Mouse (Mus musculus): ENCODE data around the gene Actl6a. TPM values are rescaled to one million over a fixed set of nuclear protein-coding genes. Genes with fewer than 3 reads are reported as not detected.
A peak's percentile ranks its signal among the peaks of the same experiment; 100 is the strongest.
"Not testable (repeated sequence)": the region's sequence is repeated elsewhere in the genome, so short reads cannot be mapped to it uniquely, and the experiment has no call there.

The Actl6a gene
- polyA plus RNA-seq, 1 experiment from 2014 or later = 285 TPM

- no peaks in the 10 kb centered on the region for H3K36me3 ChIP-seq (replicated peaks; ENCODE audit: control insufficient read depth, insufficient read depth, low read depth, low read length)
- peak; percentile 93 for DNase-seq (ENCODE audit: low spot score)
- H3K9me3 ChIP-seq (replicated peaks; ENCODE audit: control insufficient read depth, low read length) = no peaks in the 10 kb centered on the region
- H3K27ac ChIP-seq (replicated peaks; ENCODE audit: low read depth, low read length) = no peak overlapping the region
- no peak overlapping the region for H3K4me3 ChIP-seq (ENCODE audit: low read depth, low read length)
- WGBS = 42% methylated on average over 7 of the region's 7 CpGs
- no peaks in the 10 kb centered on the region for H3K4me1 ChIP-seq (ENCODE audit: control insufficient read depth, insufficient read depth, low read length)
- H3K9ac ChIP-seq (replicated peaks; ENCODE audit: low read length) = no peak overlapping the region
- no peaks in the 10 kb centered on the region for H3K27me3 ChIP-seq (ENCODE audit: control insufficient read depth, insufficient read depth, low read length)
- 0 out of 2 replicates have a peak, but pooled peaks have one; percentile 14 for ATAC-seq (replicated peaks; ENCODE audit: insufficient number of reproducible peaks, low FRiP score, low TSS enrichment, low read depth)
- H3K4me2 ChIP-seq (ENCODE audit: low read depth, low read length) = no peak overlapping the region
Measured at GRCm38 (mm10) chr3:32698228-32698863, 7.8 kb upstream of the Actl6a start.

GRCm38 (mm10) chr3:32704021-32704420 lies 2.1 kb upstream of the Actl6a start:
- not testable (repeated sequence) for DNase-seq (ENCODE audit: low spot score); ATAC-seq (replicated peaks; ENCODE audit: insufficient number of reproducible peaks, low FRiP score, low TSS enrichment, low read depth); H3K27ac ChIP-seq (replicated peaks; ENCODE audit: low read depth, low read length); H3K4me1 ChIP-seq (ENCODE audit: control insufficient read depth, insufficient read depth, low read length); H3K4me3 ChIP-seq (ENCODE audit: low read depth, low read length); H3K4me2 ChIP-seq (ENCODE audit: low read depth, low read length); H3K9ac ChIP-seq (replicated peaks; ENCODE audit: low read length); H3K27me3 ChIP-seq (ENCODE audit: control insufficient read depth, insufficient read depth, low read length); H3K9me3 ChIP-seq (replicated peaks; ENCODE audit: control insufficient read depth, low read length); H3K36me3 ChIP-seq (replicated peaks; ENCODE audit: control insufficient read depth, insufficient read depth, low read depth, low read length)
- 90% methylated on average over 6 of the region's 6 CpGs for WGBS

GRCm38 (mm10) chr3:32704632-32705031 lies 1.5 kb upstream of the Actl6a start:
- DNase-seq (ENCODE audit: low spot score); ATAC-seq (replicated peaks; ENCODE audit: insufficient number of reproducible peaks, low FRiP score, low TSS enrichment, low read depth); H3K4me1 ChIP-seq (ENCODE audit: control insufficient read depth, insufficient read depth, low read length); H3K27ac ChIP-seq (replicated peaks; ENCODE audit: low read depth, low read length); H3K36me3 ChIP-seq (replicated peaks; ENCODE audit: control insufficient read depth, insufficient read depth, low read depth, low read length); H3K4me3 ChIP-seq (ENCODE audit: low read depth, low read length); H3K27me3 ChIP-seq (ENCODE audit: control insufficient read depth, insufficient read depth, low read length); H3K9ac ChIP-seq (replicated peaks; ENCODE audit: low read length); H3K9me3 ChIP-seq (replicated peaks; ENCODE audit: control insufficient read depth, low read length); H3K4me2 ChIP-seq (ENCODE audit: low read depth, low read length): not testable (repeated sequence)
- WGBS = 85% methylated on average over 10 of the region's 10 CpGs

GRCm38 (mm10) chr3:32708052-32708367 lies 1.9 kb downstream of the Actl6a start:
- Histone ChIP-seq H3K4me2 (ENCODE audit: low read depth, low read length) (peak overlapping the region; percentile 38; the same call in 1 of the 2 replicates), H3K36me3 (replicated peaks; ENCODE audit: control insufficient read depth, insufficient read depth, low read depth, low read length) (no peaks in the 10 kb centered on the region; the same call in 1 of the 2 replicates), H3K4me1 (ENCODE audit: control insufficient read depth, insufficient read depth, low read length) (peaks cover 3% of the 10 kb centered on the region; the same call in 1 of the 2 replicates), H3K27me3 (ENCODE audit: control insufficient read depth, insufficient read depth, low read length) (no peaks in the 10 kb centered on the region), H3K27ac (replicated peaks; ENCODE audit: low read depth, low read length) (no peak overlapping the region), H3K9me3 (replicated peaks; ENCODE audit: control insufficient read depth, low read length) (no peaks in the 10 kb centered on the region), H3K4me3 (ENCODE audit: low read depth, low read length) (peak overlapping the region; percentile 88), H3K9ac (replicated peaks; ENCODE audit: low read length) (no peak overlapping the region)
- WGBS = under 1% methylated on average over 4 of the region's 4 CpGs
- no peak for DNase-seq (ENCODE audit: low spot score)
- ATAC-seq (replicated peaks; ENCODE audit: insufficient number of reproducible peaks, low FRiP score, low TSS enrichment, low read depth) = no peak

- Histone ChIP-seq H3K4me1 (ENCODE audit: control insufficient read depth, insufficient read depth, low read length) (peaks cover 3% of the 10 kb centered on the region; the same call in 1 of the 2 replicates), H3K4me3 (ENCODE audit: low read depth, low read length) (peak overlapping the region; percentile 88), H3K9ac (replicated peaks; ENCODE audit: low read length) (peak overlapping the region; percentile 90), H3K36me3 (replicated peaks; ENCODE audit: control insufficient read depth, insufficient read depth, low read depth, low read length) (no peaks in the 10 kb centered on the region; the same call in 1 of the 2 replicates), H3K27ac (replicated peaks; ENCODE audit: low read depth, low read length) (peak overlapping the region; percentile 80), H3K27me3 (ENCODE audit: control insufficient read depth, insufficient read depth, low read length) (no peaks in the 10 kb centered on the region), H3K9me3 (replicated peaks; ENCODE audit: control insufficient read depth, low read length) (no peaks in the 10 kb centered on the region), H3K4me2 (ENCODE audit: low read depth, low read length) (peak overlapping the region; percentile 61)
- under 1% methylated on average over 86 of the region's 90 CpGs for WGBS
- peak; percentile 100 for ATAC-seq (replicated peaks; ENCODE audit: insufficient number of reproducible peaks, low FRiP score, low TSS enrichment, low read depth)
- DNase-seq (ENCODE audit: low spot score) = peak; percentile 97
Measured at GRCm38 (mm10) chr3:32708368-32709231, 2.5 kb downstream of the Actl6a start.

- H3K4me1 ChIP-seq (ENCODE audit: control insufficient read depth, insufficient read depth, low read length) = peaks cover 3% of the 10 kb centered on the region; the same call in 1 of the 2 replicates
- H3K9me3 ChIP-seq (replicated peaks; ENCODE audit: control insufficient read depth, low read length) = no peaks in the 10 kb centered on the region
- H3K4me2 ChIP-seq (ENCODE audit: low read depth, low read length) = peak overlapping the region; percentile 61
- peak overlapping the region; percentile 80; the same call in 1 of the 2 replicates for H3K27ac ChIP-seq (replicated peaks; ENCODE audit: low read depth, low read length)
- DNase-seq (ENCODE audit: low spot score) (peak; percentile 36), ATAC-seq (replicated peaks; ENCODE audit: insufficient number of reproducible peaks, low FRiP score, low TSS enrichment, low read depth) (no peak)
- H3K27me3 ChIP-seq (ENCODE audit: control insufficient read depth, insufficient read depth, low read length) = no peaks in the 10 kb centered on the region
- WGBS = 11% methylated on average over 9 of the region's 9 CpGs
- peak overlapping the region; percentile 90 for H3K9ac ChIP-seq (replicated peaks; ENCODE audit: low read length)
- H3K4me3 ChIP-seq (ENCODE audit: low read depth, low read length) = peak overlapping the region; percentile 88
- no peaks in the 10 kb centered on the region; the same call in 1 of the 2 replicates for H3K36me3 ChIP-seq (replicated peaks; ENCODE audit: control insufficient read depth, insufficient read depth, low read depth, low read length)
Measured at GRCm38 (mm10) chr3:32709388-32709787, 3.3 kb downstream of the Actl6a start.

- no peak for ATAC-seq (replicated peaks; ENCODE audit: insufficient number of reproducible peaks, low FRiP score, low TSS enrichment, low read depth)
- 85% methylated on average over 3 of the region's 3 CpGs for WGBS
- DNase-seq (ENCODE audit: low spot score) = no peak
Measured at GRCm38 (mm10) chr3:32713711-32714110, 7.6 kb downstream of the Actl6a start.

GRCm38 (mm10) chr3:32717403-32717802 lies 11.3 kb downstream of the Actl6a start:
- not testable (repeated sequence) for H3K9ac ChIP-seq (replicated peaks; ENCODE audit: low read length); H3K36me3 ChIP-seq (replicated peaks; ENCODE audit: control insufficient read depth, insufficient read depth, low read depth, low read length); H3K9me3 ChIP-seq (replicated peaks; ENCODE audit: control insufficient read depth, low read length); H3K4me1 ChIP-seq (ENCODE audit: control insufficient read depth, insufficient read depth, low read length); H3K4me2 ChIP-seq (ENCODE audit: low read depth, low read length); H3K27me3 ChIP-seq (ENCODE audit: control insufficient read depth, insufficient read depth, low read length); DNase-seq (ENCODE audit: low spot score); H3K27ac ChIP-seq (replicated peaks; ENCODE audit: low read depth, low read length); ATAC-seq (replicated peaks; ENCODE audit: insufficient number of reproducible peaks, low FRiP score, low TSS enrichment, low read depth); H3K4me3 ChIP-seq (ENCODE audit: low read depth, low read length)
- 98% methylated on average over 6 of the region's 6 CpGs for WGBS

More at GRCm38 (mm10) chr3:32713711-32714110, 7.6 kb downstream of the Actl6a start:
- no peak overlapping the region for H3K4me2 ChIP-seq (ENCODE audit: low read depth, low read length)
- peaks cover 2% of the 10 kb centered on the region for H3K36me3 ChIP-seq (replicated peaks; ENCODE audit: control insufficient read depth, insufficient read depth, low read depth, low read length)
- no peak overlapping the region for H3K4me3 ChIP-seq (ENCODE audit: low read depth, low read length)
- H3K9me3 ChIP-seq (replicated peaks; ENCODE audit: control insufficient read depth, low read length) = no peaks in the 10 kb centered on the region
- no peak overlapping the region for H3K9ac ChIP-seq (replicated peaks; ENCODE audit: low read length)
- H3K27me3 ChIP-seq (ENCODE audit: control insufficient read depth, insufficient read depth, low read length) = no peaks in the 10 kb centered on the region
- H3K27ac ChIP-seq (replicated peaks; ENCODE audit: low read depth, low read length) = no peak overlapping the region
- peaks cover 3% of the 10 kb centered on the region; the same call in 1 of the 2 replicates for H3K4me1 ChIP-seq (ENCODE audit: control insufficient read depth, insufficient read depth, low read length)

Data from embryonic facial prominence, embryonic 11.5 days (tissue).